Mouse (Mus musculus): ENCODE data around the gene Plcb4.

GRCm38 (mm10) chr2:136058398-136058797, 399.6 kb downstream of the Plcb4 start:
- no peak for TF ChIP-seq CTCF (IDR thresholded peaks at IDR 0.05; ENCODE audit: borderline replicate concordance, control insufficient read depth, extremely low read depth, insufficient read depth, low read length, poor library complexity)
- no peak for TF ChIP-seq POLR2A (IDR thresholded peaks at IDR 0.05; ENCODE audit: control insufficient read depth, extremely low read depth, insufficient read depth, low read length, poor library complexity)

Measured in thymus, adult 2 months (tissue).